Mouse (Mus musculus): ENCODE data around the gene Magi2. TPM values are rescaled to one million over a fixed set of nuclear protein-coding genes. Genes with fewer than 3 reads are reported as not detected.

The Magi2 gene
- polyA plus RNA-seq, 1 experiment from 2014 or later = 0.78 TPM

GRCm38 (mm10) chr5:20753096-20753495 is 1526.3 kb downstream of the Magi2 start:
- DNase-seq (ENCODE audit: low spot score) = no peak

- DNase-seq (ENCODE audit: low spot score) = no peak
These were observed 1527.1 kb downstream of the Magi2 start for GRCm38 (mm10) chr5:20753963-20754362.

Data from thymus, postnatal 0 days (tissue).